Mouse (Mus musculus) left cerebral cortex, postnatal 14 days (tissue): Measurements from ENCODE around the gene Tppp3. TPM values are rescaled to one million over a fixed set of nuclear protein-coding genes. Genes with fewer than 3 reads are reported as not detected.

ENCODE experiments used
- DNase-seq, 2 experiments: peaks; one replicate each; pipeline ENCODE4 v3.0.0; 2021 to 2022; ENCODE audit warnings: low spot score in 2 of 2, mixed read lengths in 1 of 2
- intact Hi-C: fragments of 180-260 bp; cut with DNase I; formaldehyde crosslinking; loops from one replicate; pipeline ENCODE4 v1.15.1; 2025
- total RNA-seq, 2 experiments: library from RNA; stranded (reverse); gene quantifications; 2 replicates each; pipeline ENCODE4 v1.2.3; 2021

Tppp3 gene
- total RNA-seq, 2 experiments from 2014 or later: 41.2 to 49.7 TPM

DNA sequence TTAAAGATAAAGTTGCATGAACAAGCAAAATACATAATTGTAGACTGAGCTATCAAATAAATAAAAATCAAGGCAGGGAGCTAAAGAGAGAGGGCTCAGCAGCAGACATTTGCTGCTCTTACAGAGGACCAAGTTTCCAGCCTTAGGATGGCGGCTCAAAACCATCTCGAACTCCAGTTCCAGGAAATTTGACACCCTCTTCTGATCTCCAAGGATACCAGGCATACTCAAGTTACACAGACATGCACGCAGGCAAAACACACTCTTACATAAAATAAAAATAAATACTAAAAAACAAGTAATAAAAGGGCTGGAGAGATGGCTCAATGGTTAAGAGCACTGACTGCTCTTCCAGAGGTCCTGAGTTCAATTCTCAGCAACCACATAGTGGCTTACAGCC, 22.2 kb upstream of the Tppp3 start:
- intact Hi-C loops: no loop called here
- DNase-seq: no peak

DNA sequence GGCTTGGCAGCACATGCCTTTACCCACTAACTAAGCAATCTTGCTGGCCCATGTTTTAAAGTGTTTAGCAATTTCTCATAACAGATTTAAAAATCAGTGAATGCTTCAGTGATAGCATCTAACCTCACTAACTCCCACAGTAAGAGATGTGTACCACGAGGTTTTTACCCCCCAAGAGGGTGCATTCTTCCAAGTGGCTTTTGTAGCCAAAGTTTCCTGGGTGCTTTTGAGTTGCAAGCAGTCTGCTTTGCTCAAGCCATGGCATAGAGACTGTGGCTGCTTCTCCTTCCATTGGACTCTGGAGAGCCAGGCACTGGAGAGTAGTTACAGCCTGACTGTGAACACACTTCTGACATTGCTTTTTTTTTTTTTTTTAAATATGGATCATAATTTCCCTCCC, 18.0 kb upstream of the Tppp3 start:
- intact Hi-C loops: no loop called here
- DNase-seq: no peak

DNA sequence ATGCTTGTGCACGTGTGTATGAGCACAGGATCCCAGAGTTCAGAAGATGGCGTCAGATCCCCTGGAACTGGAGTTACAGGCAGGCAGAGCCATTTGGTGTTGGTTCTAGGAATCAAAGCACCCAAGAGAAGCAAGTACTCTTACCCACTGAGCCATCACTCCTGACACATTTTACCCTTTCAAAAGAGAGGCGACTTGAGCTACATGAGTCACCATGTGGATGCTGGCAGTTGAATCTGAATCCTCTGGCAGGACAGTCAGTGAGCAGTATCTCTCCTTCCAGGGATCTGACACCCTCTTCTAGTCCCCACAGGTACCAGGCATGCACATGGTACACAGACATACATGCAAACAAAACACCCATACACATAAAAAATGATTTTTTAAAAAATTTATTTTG, 16.8 kb upstream of the Tppp3 start:
- intact Hi-C loops: no loop called here
- no peak for DNase-seq

DNA sequence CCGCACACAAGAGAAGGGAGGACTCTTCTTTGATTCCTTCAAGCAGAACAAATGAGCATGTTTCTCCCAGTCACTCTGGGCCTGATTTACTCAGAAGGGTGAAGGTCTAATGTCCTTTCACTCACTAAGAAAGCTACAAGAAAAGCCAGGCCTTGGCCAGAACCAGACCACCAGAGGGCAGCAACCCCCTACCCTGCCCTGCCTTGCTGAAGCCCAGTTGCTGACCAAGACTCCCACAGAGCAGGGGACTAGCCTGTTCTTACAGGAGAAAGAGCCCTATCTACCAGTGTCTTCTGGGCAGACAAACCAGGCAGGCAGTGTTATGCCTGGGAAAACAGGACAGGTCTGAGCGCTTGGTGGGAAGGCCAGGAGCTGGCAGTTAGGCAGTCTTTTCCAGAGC, 13.1 kb upstream of the Tppp3 start:
- peak in 1 of 2 experiments; percentile 37 for DNase-seq

DNA sequence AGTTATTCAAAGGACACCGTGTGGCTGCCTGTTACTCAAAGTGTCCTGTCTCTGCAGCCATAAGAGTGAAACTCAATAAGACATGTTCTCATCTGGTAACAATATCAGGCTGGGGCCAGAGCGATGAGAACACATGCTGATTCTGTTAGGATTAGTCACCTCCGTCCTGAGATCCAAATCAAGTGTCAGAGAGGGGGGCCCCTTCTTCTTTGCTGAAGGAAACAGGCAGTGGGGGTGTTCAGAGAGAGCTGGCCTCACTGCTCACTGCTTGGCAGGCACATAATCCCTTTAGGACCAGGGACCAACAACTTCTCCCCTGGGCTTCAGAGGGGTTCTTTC, 12.7 kb upstream of the Tppp3 start:
- no peak for DNase-seq
- intact Hi-C loops: no loop called here

More for the DNA sequence above, 13.1 kb upstream of the Tppp3 start:
- intact Hi-C loops: no loop called here

DNA sequence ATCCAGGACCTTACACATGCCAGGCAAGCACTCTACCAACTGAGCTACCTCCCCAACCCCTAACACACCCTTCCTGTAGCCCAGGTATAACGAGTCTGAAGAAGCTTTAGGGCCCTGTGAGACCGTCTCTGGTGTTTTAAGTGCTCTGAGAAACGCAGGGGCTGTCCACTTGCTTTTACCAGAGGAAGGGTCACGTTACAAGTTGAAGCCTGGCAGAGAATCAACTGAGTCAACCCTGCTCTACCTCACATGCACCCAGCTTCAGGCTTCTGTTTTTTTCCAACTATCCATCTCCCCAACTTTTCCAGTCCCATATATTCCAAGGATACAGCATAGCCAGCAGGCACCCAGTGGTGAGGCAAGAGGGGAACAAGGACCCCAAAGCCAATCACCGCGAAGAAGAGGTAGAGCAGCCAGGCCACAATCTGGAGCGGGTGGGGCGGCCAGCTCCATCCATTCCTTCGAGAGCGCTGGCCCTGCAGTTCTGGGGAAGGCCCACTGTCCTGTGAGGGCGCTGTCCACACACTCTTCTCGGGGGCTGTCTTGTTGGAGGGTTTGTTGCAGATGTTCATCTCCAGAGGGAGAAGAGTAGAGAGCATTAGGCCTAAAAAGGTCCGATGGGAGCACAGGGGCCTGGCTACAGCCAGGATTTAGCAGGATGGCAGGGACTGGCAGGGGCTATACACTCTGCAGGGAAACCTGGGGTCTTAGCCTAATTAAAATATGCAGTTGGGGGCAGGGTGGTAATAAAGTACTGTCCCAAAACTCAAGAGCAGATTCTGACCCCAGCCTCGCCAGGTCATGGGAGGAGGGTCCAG, 12.1 kb upstream of the Tppp3 start:
- intact Hi-C loops: no loop called here
- peak in 1 of 2 experiments; percentile 22 for DNase-seq

DNA sequence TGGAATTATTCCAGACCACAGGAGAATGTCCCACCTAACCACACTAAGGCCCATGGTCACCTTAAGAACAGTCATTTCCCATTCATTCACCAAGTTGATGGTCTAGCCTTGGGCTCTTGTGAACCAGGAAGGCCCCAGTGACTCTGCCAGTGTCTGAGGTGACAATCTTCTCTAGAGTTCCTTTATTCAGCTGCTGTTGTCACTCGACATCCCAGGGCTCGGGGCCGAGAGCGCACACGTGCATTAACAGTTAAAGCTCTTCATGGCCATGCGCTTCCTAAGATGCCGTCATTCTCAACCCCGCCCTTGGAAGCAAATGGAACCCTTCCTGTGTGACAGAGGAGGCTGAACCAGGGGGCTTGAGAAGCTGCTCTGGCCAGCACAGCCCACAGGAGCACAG, 10.8 kb upstream of the Tppp3 start:
- intact Hi-C loops: no loop called here
- no peak for DNase-seq

DNA sequence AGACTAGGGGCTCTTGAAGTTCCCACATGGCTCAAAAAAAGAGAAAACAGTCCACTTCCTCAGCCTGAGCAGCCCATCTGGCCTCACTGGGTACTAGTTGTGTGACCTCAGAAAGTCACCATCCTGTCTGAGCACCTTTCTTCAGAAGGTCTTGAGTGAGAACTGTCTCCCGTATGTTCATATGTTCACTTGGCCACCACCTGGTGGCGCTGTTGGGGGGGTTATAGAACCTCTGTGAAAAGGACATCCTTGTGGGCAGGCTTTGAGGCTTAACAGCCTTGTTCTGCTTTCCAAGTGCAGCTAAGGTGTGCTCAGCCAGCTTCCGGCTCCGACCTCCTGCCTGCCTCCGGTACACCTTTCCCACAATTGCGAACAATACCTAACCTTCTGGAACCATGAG, 10.1 kb upstream of the Tppp3 start:
- intact Hi-C loops: no loop called here

DNA sequence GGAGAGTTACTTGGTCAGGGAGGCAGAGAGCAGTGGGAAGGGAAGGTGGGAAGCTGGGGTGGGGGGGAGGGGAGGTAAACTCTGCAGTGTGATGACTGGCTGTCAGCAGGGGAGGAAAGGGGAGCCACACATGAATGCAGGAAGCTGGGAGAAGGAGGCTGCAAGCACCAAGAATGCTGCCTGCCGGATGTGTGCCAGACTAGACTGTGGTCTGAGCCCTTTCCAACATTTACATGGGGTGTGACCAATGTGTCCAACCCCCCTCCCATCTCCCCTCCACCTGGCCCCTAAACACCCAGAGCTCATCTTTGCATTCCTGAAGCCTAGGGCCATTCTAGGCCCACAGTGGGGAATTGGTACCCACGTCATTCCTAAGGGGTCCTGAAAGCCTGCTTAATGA, 9.7 kb upstream of the Tppp3 start:
- intact Hi-C loops: no loop called here
- DNase-seq: no peak

More for the DNA sequence above, 10.1 kb upstream of the Tppp3 start:
- no peak for DNase-seq

DNA sequence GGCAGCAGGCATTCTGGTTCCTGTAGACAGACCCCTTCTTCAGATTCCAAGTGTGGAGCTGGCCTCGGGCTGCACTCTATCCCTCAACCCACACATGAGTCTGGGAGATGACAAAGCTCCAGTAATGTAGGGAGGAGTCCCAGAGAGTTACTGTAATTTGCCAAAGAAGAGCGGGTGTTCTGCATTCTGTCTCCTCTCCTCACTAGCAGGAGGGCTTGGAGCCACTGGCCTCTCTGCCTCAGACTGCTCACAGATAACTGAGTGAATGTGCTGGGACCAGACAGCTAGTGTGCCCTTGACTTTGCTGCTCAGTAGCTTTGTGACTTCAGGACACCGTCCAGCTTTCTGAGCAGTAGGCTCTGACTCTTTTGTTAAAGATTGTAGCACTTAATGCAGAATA, 6.5 kb upstream of the Tppp3 start:
- intact Hi-C loops: no loop called here
- no peak for DNase-seq

DNA sequence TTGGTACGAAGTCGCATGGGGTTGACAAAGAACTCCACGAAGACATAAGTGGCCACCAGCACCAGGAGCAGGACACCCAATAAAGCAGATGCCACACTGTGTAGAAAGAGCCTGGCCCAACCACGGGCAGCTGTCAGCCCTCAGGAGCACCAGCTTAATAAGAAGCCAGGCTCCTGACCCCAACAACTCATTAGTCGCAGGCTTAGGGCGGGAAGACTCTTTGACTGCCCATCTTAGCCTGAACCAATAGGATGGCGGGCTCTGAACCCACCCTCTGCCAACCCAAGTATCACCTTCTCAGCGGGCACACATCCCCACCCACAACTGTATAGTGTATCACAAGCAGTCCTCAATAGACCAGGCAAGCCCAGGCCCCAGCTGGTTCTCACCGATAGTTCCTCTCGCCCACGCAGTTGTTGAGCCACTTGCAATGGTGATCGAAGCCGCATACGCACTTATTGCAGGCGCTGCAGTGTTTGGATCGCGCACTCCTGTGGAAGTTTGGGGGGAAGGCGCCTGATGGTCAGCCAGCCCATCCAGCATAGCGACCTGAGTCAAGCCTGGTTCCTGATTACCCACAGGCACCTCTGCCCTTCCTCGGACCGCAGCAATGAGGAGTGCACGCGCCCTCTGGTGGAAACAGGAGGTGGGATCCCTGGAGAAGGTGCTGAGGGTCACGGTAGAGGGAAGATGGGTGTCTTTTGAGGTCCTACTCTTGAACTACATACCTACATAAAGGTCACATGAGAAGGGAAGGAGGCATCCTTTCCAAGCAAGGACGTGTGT, 5.5 kb upstream of the Tppp3 start:
- intact Hi-C loops: no loop called here
- peak in 1 of 2 experiments; percentile 41 for DNase-seq

DNA sequence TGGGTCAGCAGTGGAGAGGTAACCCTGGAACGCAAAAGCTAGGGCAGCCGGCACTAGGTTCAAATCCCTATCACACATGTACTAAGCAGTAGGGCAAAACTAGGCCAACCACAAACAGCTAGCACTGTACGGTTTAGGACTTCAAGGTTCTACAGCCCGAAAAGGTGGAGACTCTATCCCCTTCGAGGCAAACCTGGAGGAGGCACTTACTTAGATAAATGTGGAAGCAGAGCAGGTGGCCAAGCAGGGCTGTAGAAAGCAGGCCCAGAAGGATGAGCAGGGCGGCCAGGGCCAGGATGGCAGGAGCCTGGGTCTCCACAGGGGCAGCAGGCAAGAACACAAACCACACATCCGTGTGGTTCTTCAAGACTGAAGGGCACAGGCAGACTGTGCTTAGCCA, 4.8 kb upstream of the Tppp3 start:
- no peak for DNase-seq
- intact Hi-C loops: no loop called here

DNA sequence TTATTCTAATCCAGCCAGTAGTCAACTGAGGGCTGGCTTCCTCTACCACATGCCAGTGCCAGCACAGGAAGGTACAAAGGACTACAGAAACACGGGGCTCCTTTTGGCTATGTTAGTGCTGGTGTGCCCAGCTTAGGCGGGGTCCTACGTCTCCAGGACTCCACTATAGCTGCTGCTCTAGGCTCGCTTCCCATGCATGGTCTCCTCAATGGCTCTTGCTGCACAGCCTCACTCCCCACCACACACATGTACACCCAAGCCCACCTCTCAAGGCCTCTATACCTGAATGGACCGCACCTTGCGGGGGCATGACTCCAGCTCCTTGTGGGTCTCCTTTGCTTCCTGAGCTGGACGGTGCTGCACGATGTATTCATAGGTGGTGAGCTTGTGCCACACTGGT, 4.4 kb upstream of the Tppp3 start:
- DNase-seq: no peak
- intact Hi-C loops: no loop called here

DNA sequence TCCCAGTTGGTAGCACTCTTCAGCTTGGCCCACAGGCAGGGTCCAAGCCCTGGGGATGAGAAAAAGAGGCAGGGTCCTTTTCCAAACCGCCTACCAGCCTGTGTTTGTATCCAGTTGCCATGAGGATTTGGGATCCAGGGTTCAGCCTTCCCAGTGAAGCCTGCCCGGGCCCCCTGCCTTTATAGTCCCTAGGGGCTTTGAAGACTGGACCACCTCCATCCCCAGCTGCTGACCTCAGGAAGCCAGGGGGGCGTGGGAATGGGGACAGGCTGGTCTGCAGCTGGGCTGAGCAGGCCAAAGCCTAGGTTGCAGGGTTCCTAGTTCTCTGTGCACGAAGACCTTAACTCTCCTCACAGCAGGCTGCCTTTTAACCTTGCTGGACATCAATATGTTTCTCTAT, 3.9 kb upstream of the Tppp3 start:
- no peak for DNase-seq
- intact Hi-C loops: no loop called here

DNA sequence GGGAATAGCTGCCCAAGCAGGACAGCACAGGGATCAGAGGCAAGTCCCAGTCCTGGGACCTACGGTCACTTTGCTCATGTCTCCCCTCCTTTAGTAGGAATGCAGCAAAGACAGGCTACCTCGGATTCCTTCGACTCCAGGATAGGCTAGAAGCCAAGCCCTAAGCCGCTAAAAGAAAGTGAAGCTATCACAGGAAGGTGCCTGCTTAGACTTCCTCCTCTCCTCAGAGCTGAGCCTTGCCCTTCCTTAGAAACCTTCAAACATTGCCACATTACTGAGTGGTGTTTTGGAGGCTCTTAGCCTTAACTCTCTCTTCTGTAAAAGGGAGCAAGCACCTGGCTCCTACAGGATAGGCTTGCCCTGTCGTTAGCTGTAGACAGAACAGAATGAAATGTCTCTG, 3.4 kb upstream of the Tppp3 start:
- intact Hi-C loops: no loop called here
- DNase-seq: no peak

DNA sequence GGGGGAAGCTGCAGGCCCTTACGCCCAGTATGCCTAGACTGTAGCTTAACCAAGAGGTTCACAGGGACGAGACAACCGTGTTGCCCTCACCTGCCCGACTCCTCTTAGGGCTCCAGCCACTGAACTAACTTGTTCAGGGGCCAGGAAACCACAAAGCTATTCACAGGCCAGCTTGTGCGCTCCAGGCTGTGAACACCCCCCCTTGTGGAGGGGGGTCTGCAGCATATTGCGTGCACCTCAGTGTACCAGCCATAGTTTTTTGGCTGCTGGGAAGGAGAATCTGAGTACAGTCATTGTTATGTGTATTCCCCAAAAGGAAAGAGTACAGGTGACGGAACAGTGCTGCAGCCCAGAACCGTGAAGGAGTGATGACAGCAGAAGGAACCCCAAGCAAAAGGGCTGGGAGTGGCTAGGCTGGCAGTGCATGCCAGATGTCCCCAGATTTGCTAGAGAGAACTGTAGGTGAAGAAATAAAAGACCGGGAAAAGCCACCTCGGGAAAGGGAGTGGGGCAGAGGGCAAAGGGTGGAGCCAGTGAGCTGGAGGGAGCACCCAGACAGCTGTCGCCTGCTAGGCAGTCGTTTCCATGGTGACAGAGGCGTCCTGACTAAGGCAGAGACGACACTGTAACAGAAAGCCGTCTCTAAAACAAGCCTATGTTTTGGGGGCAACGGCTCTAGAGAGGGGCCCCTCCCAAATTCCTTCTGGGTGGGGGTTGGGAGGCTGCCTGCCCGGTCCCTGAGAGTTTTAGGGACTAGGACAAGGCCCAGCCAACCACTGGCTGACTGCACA, 2.7 kb upstream of the Tppp3 start:
- intact Hi-C loops: no loop called here
- peak in 1 of 2 experiments; percentile 64 for DNase-seq

DNA sequence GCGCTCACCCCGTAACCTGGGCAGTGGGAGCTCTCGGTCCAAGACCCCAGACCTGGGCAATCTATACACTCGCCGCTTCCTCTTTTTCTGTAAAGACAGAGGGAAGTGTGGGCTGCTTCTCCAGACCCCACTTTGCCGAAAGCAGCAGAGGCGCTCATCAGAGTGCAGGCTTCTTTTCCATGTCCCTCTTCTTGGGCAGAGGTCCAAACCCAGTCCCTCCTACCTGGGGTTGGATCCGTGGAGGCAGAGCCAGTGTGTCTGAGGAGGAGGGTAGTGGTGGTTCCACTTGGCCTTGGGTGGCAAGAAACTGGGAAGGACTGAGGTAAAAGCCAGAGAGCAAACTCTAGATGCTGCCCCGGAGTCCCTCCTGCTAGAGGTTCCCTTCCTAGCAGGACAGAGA, 1.7 kb upstream of the Tppp3 start:
- DNase-seq: no peak
- intact Hi-C loops: no loop called here

DNA sequence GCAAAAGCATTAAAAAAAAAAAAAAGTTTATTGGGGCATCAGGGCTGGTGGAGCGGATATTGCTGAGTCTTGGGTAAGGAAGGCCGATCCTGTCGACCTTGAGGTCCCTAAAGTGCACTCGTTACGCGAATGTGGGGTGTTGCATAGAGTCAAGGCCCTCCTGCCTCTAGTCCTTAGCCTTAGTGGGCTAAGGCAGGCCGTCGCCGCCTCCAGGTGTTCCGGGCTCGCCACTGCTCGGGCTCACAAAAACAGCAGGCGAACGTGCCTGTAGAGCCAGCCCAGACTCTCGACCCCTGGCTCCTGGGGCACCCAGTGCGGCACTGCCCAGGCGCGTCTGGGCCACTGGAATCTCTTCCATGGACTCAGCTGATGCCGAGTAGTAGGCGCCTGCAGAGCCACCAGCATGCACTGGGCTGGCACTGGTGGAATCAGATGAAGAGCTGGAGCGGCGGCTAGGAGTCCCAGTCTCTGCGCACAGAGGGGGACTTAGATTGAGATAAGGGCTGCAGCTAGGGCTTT, 1.1 kb upstream of the Tppp3 start:
- no peak for DNase-seq
- intact Hi-C loops: no loop called here

DNA sequence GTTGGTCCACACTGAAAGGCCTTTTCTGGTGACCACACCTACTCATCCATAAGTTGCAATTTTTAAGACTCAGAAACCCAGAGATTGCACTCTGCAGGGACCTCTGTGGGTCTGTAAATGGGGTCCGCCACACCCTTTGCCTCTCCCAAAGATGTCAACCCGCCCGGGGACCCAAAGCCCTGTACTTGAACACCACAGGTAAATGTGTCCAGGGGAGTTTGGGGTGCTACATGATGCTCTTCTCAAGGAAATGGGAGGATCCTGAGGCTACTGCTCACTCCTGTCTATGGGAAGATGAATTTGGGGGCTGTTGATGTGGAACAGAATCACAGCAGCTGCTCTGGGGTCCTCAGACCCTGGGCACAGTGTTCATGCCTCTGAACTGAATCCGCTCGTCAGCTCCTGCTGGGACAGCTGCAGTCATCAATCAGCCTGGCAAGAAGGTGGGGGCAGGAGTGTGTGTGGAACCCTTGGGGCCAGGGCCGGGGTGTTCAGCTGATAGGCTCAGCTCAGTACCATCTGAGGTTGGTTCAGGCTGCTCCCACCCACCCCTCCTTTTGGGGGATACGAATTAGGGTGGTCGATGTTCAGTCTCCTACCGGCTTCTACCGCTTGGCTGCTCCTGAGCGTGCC, 529 bp downstream of the Tppp3 start:
- DNase-seq: no peak
- intact Hi-C loops: no loop called here

DNA sequence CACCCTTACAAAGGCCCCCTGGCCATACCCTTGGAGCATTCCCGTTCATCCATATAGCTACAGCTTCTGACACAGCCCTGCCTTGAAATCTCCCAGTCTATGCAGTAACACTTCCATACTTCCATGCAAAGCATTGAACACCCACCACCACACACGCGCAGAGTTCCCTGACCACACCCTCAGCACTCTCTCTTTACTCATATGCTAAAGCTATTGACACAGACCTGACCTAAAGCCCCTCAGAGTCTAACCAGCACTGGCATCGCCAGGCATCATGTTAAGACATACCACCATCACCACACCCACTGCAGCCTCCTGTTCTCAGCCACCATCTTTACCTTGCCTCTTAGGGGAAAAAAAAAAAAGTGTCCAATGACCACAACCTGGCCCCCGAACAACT, 1.1 kb downstream of the Tppp3 start:
- no peak for DNase-seq
- intact Hi-C loops: no loop called here
